Mouse (Mus musculus) thymus, postnatal 14 days (tissue): ENCODE measurements around the gene Tiam1.

Experiments
- DNase-seq: peaks from one replicate; pipeline ENCODE4 v3.0.0; 2021

Gene Tiam1

DNA sequence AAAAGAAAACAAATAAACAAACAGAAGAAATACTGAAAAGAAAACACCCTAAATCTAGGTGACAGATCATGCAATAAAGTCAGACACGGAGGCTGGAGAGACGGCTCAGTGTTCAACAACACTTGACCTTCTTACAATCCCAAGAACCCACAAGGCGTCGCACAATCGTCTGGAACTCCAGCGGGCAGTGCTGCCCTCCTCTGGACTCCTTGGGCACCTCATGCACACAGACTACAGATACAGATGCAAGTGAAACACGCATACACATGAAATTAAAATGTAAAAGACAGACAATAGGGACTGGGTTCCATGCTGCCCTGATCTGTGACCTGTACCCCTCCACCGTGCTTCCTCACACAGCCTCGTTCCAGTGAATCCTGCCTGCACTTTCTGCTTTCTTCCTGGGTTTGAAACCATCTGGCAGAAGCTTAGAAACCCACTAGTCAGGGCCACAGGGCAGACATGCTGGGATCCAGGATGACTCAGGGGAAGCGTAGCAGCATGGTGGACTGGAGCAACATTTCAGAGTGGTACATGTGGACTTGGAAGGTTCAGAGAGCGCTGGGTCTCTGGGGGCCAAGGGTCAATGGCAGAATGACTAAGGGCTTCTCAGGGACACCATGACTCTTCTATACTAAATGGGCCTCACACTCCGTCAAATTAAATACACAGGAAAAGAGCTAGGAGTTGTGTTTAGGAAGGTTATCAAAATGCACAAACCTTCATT is 240.8 kb downstream of the Tiam1 start:
- no peak for DNase-seq

DNA sequence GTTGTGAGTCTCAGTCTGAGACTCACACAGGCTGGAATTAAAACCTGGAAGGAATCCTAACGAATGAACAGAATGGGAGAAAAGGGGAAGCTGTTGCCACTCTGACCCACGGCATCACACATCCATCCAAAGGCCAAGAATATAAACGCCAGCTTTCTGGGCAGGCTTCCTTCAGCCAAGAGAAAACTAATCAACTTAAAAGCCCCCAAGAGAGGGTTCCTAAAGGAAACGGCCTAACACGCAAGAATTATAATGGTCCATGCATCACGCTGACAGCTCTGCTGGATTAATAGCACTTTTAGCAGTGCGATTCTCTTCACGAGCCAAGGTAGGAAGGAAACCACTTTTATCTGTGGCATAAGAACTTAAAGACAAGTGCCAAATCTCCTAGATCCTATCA is 242.9 kb downstream of the Tiam1 start:
- no peak for DNase-seq

DNA sequence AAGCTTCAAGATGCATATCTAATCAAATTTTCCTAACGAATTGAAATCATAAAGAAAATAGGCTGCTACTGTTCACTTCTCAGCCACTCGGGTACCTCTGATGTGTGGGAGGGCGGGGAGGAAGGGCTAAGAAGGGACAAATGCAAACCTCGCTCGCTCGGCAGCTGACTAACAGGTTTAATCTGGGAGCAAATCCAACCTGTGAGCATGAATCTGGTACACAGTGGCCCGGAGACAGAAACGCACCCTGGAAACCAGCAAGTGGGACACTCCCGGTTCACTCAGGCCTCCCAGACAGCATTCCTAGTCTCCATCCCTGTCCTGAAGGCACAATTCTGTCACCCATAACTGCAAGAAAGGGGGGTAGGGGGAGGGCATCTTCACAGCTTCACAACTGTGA is 244.4 kb downstream of the Tiam1 start:
- no peak for DNase-seq

DNA sequence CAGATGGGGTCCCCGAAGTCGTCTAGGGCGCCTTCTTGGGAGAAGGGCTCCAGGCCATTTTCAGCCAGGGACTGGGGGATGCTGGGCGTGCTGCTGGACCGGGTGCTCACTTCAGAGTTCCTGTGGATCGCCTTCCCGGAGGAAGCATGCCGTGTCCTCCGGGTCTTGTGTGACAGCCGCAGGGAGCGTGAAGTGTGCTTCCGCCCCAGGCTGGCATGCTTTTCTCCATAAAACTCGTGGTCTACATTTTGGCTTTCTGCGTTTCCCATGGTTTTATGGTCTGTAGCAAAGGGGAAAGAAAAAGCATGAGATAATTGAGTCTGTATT is 245.3 kb downstream of the Tiam1 start:
- DNase-seq: no peak

DNA sequence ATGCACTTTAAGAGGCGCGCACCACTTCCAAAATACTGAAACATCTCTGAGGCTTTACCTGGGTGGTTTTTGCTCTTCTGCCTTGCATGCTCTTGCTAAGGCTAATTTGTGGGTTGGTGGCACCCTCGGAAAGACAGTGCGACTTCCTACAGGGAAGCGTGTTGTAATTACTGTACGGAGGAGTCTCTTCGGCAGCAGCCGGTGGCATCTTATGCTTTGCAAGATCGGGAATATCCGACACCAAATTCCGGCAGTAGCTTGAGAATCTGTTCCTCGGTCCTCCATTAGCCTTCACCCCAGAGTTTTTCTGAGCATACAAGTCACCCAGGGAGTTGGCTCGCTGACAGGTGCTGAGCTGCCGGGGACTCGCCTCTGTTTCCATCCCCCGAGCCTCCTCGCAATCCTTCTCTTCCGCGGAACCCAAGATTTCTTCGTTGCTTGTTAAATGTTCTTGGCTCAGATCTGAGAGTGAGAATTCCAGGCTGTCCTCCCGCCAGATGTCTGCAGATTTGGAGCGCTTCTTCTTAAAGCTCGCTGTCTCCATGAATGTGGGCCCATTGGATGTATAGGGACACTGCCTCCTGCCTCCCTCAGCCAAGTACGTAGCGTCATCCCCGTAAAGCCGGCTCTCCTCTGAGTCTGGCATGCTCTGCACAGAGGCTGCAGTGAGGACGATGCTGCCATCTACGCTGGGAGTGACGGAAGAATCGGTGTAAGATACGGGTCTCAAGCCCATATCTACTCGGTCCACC is 245.8 kb downstream of the Tiam1 start:
- no peak for DNase-seq

DNA sequence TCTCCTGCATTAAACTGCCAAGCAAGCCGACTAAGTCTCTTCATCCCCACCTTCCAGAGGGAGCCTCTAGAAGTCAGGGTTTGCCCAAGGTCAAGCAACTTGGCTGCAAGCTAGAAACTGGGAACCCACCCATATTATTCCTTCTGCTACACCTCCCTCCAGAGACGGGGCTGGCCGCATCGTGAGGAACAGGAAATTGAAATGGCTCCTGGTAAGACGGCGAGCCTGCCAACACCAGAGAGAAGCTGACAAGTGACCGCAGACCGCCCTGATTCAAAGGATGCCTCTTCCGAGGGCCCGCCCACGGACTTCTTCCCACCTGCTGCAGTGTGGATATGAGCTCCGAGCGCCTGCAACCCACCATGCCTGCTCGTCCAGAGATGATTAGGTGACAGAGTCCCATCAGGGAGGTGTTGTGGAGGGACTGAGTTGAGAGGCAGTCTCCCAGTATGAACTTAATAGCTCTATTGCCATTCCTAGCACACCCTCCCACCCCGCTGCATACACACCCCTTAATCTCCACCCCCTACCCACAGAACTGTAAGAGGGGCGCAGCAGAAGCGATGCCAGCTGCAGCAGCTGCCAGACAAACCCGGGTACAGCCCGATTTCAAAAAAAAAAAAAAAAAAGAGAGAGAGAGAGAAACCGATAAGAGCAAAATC is 246.6 kb downstream of the Tiam1 start:
- no peak for DNase-seq

DNA sequence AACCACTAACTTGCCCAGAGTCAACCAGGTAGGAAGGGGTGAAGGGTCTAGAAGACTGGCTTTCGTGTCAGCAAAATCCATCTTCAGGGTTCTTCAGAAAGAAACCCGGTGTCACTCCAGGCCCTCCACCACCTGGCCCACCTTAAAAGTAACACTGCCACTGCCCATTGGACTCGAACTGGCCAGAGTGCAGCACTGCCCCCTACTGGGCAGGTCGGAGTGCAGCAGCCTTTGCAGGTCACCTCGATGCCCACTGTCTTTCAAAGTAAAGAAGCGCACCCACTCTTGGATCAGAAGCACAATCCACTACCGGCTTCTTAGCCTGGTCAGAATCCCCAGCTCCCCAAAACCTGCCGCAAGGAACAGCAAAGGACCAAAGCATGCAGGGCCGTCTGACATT is 247.2 kb downstream of the Tiam1 start:
- peak; percentile 26 for DNase-seq

DNA sequence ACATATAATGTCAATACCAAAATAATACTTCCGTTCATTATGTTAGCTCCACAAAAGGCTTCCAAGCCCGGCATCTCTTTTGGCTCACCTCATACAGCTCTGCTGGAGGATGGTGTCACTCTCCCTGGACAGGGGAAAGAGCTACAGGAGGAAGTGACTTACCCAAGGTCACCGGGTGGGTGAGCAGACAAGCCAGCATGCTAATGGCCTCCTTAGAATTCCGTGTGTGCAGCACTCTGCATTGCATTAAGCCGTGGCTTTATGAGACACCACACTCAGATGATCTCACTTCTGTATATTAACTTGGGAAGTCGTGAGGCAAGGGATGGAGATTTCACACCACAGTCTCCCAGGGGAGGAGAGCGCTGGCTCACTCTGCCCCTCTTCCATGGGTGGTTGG is 248.3 kb downstream of the Tiam1 start:
- DNase-seq: no peak

DNA sequence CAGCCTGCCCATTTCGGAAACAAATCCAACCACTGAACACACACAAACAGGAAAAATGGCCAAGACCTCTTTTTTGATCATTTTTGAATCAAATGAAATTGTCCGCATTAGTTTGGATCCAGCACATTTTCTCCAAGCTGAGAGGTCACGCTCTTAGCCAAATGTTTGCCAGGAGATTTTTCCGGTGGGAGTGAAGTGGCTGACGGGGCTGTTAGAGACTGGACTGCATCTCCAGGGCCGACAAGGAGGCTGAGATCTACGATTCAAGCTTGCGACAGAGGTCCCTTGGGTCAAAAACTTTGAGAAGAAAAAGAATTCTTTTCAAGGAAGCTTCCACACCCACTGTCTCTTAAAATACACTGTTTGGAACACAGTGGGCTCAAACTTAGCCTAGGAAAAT is 248.8 kb downstream of the Tiam1 start:
- DNase-seq: no peak

DNA sequence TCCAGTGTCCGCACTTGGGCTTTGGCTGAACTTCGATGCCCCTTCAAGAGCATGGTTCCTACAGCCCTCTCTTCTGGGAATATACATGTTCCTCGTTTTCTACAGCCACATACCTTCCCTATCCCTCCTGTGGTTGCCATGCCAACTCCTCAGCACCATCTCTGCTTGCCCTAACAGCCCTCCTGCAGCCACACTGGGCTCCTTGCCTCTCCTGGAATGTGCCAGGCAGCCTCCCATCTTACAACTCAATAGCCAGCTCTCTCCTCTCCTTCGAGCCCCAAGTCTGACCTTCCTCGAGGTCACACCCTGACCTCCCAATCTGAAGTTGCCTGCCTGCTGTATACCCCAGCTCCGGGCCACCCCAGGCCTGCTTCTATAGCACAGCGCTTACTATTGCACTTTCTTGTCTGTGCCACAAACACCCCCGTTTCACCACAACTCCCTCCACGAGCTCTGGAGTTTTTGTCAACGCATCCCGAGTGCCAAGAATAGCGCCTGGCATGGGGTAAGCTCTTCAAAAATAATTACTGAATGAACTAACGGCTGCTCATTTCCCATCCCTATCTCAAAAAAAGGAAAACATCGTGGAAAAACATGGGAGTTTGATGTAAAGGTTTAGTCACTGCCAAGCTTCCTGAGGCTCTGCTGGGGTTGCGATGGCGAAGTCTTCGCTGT is 252.9 kb downstream of the Tiam1 start:
- DNase-seq: no peak

DNA sequence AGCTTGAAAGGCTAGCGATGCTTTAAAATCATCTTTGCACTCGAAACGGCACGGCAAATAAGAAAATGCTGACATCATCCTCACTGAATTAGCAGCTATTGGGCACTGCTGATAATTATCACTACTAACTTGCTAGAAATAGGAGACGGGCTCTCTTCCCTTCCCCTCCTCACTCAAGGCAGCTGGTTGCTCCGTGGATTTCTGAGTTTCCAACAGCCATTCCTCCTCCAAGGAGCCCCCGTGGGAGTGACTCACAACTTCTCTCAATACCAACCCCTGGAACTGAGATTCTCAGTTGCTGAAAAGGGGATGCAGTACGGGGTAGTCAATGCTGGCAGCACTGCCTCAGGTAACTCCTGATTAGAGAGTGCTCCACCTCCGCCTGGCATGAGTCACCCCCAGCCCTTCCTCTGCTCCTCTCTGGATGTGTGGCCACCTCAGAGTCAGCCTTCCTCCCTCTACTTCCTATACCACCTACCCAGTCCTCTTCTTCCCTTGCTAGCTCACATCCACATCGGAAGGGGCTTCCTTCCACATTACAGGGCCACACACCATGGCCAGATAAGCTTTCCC is 253.6 kb downstream of the Tiam1 start:
- DNase-seq: no peak

DNA sequence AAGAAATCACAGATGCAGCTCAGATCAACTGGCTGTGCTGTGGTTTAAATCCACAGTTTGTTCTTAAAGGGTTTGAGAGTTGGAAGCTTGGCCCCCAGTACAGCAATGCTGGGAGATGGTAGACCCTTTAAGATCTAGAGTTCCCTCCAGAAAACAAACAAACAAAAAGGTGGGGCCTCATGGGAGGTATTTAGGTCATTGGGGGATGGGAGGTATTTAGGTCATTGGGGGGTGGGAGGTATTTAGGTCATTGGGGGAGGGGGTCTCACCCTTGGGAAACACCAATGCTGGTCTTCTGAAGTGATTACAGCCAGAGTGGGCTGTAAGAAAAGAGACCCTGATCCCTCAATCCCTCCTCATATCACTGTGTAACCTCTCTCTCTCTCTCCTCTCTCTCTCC is 257.0 kb downstream of the Tiam1 start:
- DNase-seq: no peak

DNA sequence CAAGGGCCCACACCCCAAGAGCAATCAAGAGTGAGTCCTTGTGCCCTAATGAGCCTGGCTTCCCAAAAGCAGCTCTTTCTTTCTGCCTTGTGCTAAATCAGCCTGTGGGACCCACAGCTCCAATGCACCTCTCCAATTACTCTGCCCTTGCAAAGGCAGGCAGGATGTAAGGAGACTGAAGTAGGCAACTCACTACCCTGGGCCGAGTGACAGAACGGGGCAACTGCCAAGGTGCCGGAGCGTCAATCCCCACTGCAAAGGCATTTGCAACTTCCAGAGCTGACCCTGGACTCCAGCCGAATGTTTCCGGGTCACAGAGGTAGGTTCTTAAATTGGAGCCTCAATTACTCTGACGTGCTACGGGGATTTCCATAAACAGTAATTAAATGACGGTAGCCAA is 257.9 kb downstream of the Tiam1 start:
- DNase-seq: no peak

DNA sequence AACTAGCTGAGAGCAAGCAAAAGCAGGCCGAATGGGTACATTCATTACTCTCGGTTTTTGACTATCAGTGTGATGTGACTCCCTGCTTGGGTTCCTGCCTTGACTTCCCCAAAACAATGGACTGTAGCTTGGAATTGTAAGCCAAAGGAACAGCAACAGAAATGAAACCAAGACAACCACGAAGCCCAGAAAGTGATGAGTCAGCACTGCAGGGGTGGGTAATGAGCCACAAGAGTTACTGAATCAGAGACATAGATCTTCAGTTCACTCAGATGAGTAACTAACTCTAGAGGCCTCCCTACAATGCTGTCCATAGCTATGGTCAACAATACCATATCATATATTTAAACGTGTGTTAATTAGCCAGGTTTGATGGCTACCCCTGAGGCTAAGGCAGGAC is 259.7 kb downstream of the Tiam1 start:
- DNase-seq: no peak

DNA sequence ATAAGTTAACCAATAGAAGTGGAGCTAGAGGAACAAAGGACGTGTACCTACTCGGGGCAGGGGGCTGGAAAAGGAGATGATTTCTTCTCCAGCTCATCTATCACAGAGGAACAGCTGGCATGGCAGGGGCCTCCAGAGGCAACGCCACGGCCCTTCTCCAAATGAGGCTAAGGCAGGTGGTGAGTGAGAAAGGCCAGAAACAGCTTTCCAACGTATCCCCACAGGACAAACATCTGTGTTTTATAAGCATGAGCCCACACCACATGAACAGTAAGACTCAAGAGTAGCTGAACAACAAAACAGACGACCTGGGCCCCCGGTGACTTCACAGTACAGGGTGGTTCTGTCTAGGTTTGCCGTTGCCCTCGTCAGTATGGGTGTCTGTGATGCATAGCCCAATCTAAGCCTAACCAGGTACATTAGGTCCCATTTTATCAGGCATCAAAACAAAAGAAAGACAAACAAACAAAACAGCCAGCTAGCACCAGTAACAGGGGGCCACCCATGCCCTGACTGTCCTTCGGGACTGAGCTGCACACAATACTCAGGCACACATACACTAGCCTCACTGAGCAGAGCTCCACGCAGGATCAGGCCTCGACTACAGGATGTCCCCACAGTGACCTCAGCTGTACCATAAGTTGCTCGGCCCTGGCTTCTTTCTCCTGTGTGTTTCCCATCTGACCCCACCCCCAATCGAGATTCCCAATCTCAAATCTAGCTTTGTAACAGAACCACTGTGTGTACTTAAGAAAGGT is 260.9 kb downstream of the Tiam1 start:
- no peak for DNase-seq

DNA sequence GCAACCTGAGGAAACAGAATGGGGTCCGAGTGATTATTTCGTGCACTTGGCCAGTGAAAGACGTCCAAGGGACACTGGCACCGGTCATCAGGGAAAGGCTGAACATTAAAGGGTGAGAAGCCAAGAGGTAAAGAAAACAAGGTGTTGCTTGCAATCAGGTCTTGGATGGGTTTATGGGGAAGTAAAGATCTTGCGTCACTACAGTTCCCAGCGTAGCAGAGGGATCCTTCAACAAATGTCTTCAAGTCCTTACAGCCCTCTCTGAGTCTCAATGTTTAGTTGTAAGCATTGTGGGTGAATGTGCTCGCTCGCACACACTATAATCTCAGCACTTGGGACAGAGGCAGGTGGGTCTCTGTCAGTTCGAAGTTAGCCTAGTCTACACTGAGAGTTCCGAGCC is 266.4 kb downstream of the Tiam1 start:
- DNase-seq: no peak

DNA sequence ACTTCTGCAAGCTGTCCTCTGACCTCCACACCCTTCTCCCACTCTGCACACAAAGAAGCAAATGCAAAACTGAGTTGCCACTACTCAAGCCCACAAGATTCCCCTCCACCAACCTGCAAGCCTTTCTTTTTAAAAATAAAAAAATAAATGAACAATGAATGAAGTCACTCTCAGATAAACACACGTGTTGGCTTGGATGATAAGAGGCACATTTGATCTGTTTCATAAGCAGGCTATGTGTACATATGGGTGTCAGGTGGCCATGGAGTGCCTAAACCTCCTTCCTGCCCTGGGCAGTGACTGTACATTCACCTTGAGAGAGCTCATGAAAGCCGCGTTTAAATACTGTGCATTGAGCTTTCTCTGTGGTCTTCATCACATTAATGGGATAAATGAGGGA is 267.5 kb downstream of the Tiam1 start:
- no peak for DNase-seq

DNA sequence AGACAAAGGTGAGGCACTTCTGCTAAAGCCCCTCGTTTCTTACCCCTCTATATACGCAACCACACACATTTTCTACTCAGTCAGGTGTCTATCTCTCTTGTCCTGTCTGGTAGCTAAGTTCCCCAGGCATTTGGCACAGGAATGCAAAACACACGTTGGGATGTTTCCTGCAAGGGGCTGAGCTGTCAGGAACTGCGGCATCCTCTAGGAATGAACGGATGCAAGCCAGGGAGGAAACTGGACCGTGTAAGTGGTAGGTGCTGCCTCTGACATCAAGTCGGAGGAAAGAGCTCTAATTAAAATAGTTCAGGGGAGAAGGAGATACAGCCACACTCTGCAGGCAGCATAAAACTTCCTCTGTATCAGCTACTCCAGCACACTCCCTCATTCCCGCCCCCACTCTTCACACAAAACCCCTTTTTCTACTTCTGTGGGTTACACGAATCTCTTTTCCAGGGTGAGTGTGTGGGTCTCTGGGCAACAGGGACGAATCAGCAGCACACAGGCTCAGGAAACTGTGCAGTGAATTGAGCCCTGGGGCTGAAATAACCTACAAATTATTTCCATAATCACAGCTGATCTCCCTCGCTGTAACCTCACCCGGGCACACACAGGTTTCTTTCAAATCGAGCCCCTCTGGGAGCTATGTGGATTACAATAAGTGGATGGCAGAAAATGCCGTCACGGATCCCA is 269.4 kb downstream of the Tiam1 start:
- no peak for DNase-seq

DNA sequence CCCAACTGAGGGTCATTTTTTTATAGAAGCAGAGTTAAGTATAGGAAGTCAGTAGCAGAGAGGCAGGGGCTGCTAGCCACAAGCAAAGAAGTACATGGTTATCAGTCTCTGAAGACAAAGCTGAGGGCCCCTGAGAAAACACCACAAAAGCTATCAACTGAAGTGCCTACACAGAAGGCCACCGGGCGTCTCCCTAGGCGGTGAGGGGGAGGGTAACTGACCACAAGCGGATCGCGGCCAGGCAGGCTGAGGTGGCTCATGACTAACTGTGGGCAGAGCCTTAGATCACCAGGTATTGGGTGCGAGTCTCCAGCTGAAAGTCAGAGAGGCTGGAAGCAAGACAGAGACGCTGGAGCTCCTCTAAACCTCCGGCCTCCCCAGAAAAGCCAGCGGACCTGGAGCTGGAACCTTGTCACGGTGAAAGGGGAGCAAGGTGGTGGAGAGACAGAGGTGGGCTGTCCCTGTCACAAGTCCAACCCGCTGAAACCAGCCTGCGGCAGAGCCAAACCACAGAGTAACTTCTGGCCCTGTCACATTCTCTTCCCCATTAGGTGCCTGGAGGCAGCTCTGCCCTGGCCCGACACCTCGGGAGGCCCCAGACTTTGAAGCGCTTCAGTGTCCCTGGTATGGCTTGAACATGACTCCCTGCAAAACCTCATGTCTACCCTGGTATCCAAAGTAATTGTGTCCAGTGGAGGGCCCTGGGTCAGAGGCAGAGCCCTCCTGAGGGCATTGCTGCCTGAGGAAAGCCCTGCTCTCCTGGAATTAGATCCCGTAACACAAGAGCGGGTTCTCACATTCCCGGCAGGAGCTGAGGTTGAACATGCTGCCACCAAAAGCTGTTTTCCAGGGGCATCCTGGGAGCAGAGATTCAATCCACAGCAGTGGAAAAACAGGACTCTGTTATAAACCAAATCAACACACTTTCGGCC is 271.3 kb downstream of the Tiam1 start:
- no peak for DNase-seq

DNA sequence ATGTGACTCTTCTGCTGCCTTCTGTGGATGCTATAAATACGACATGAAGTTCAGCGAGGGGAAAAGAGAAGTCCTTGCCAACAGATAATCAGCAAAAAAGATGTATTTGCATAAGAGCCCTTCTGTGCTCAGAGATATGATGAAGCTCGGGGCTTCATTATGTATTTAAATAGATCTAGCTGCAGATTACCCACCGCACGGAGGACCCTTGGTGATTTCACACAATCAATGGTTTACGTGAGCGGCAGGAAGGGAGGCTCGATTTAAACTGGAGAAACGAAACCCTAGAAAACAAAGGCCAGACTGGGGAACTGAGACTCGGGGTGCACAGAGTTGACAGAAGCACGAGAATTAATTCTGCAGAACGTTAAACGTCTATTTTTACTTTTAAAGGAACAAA is 272.2 kb downstream of the Tiam1 start:
- DNase-seq: no peak

DNA sequence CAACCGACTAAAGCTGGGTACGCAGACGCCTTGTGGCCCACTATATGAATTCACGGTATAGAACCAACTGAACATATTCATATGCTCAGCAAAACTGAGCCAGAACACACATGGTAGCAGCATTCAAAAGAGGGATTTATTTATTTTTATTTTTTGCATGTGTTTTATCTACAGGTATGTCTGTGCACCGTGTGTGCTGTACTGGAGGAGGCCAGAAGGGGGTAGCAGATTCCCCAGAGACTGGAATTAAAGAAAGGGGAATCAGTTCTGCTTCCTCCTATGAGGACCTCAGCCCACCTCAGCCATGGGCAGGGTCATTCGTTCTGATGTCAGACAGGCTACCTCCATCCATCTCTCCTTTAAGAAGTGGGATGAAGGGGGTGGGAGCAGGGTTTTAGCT is 273.5 kb downstream of the Tiam1 start:
- no peak for DNase-seq
